Comparison of ENCODE assay signal across 22 mouse cellular contexts in the genomic region with DNA sequence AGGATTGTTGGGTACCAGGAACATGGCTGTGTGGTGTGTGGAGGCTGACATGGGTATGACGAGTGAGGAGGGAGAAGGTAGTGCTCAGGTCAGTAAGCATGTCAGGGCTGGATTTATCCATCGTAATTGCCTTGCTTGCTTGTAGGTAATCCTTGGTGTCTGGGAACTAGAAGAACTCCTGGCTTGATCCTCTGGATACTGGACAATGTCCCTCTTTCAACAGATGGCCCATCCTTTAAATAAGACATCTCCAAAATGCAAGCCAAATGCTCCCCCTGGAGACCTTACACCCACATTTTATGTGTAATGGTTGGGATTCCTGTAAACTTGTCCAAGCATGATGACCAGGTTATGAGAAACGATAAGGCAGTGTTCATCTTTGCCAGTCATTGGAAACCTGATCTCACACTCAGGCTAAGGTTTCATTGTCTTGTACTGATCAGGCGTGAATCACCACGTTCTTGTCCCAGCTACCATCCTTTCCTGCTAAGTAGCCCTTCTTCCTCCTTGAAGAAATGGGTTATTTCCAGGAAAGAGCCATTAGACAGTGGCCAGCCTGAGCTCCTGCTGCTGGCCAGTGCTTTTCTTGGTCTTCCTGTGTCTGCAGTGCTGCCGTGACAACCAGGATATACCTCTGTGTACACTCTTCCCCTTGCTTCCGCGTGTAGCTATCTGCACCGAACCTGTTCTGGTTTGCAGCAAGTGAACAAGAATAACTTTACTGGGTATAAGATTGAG. TPM values are rescaled to one million over a fixed set of nuclear protein-coding genes. Genes with fewer than 3 reads are reported as not detected.
A peak's percentile ranks its signal among the peaks of the same experiment; 100 is the strongest.
DNase-seq lines count a peak whose midpoint lies in the region; ATAC-seq and TF ChIP-seq lines count a peak whose summit lies in the region.
"Had no signal": no experiment of that assay in that cellular context is flagged by ENCODE, and none has a peak within 500 bp of the region (broad histone marks: within the 10 kb centered on the region; RNA-seq: fewer than 3 reads in every experiment).

No protein-coding gene starts in this region.

- DNase-seq in heart, adult 11 months = peak; percentile 75
- no peak for DNase-seq in heart, postnatal 14 days
- DNase-seq in thymus, adult 2 months = no peak
- DNase-seq in thymus, postnatal 25 days = no peak
- DNase-seq in cerebellum, adult 18-20 months = peak; percentile 30 to 34
- DNase-seq in midbrain, embryonic 14.5 days = no peak
- DNase-seq: adrenal gland, adult 2 months; embryo, embryonic 11 days; forebrain, postnatal 0 days; kidney, adult 8-10 months; kidney, postnatal 4 days; layer of hippocampus, adult 9-11 months; lung, adult 2 months; lung, postnatal 4 days; thymus, postnatal 14 days had no signal

- peaks cover 6% of the 10 kb centered on the region for H3K36me3 ChIP-seq in thymus, adult 2 months (ENCODE audit: control insufficient read depth, insufficient read depth, low read length)
- no peaks in the 10 kb centered on the region for H3K36me3 ChIP-seq in midbrain, embryonic 14.5 days (ENCODE audit: control insufficient read depth, insufficient read depth, low read length)
- H3K36me3 ChIP-seq: limb, embryonic 12.5 days; liver, embryonic 12.5 days; neural tube, embryonic 12.5 days had no signal

- peaks cover 37% of the 10 kb centered on the region for H3K4me1 ChIP-seq in thymus, adult 2 months (replicated peaks; ENCODE audit: control insufficient read depth, insufficient read depth, low read length)
- H3K4me1 ChIP-seq in midbrain, embryonic 14.5 days (ENCODE audit: control insufficient read depth, insufficient read depth, low read length) = peaks cover 24% of the 10 kb centered on the region

- H3K9me3 ChIP-seq in midbrain, embryonic 14.5 days (ENCODE audit: control insufficient read depth, low read length) = no peaks in the 10 kb centered on the region
- H3K9me3 ChIP-seq: forebrain, embryonic 10.5 days; hindbrain, embryonic 10.5 days; limb, embryonic 12.5 days; liver, embryonic 12.5 days; neural tube, embryonic 12.5 days had no signal

- ATAC-seq in frontal cortex, adult (ENCODE audit: low TSS enrichment) = no peak
- ATAC-seq in midbrain, embryonic 14.5 days (ENCODE audit: low FRiP score, low TSS enrichment) = no peak
- ATAC-seq: forebrain, postnatal 0 days; liver, embryonic 12.5 days had no signal

- H3K9ac ChIP-seq in midbrain, embryonic 14.5 days (replicated peaks; ENCODE audit: low read length) = no peak overlapping the region
- H3K9ac ChIP-seq: forebrain, postnatal 0 days; limb, embryonic 12.5 days; liver, embryonic 12.5 days; neural tube, embryonic 12.5 days had no signal

- no peaks in the 10 kb centered on the region for H3K27me3 ChIP-seq in thymus, adult 2 months (ENCODE audit: control insufficient read depth, insufficient read depth, low read length)
- H3K27me3 ChIP-seq in midbrain, embryonic 14.5 days (ENCODE audit: control insufficient read depth, insufficient read depth, low read length) = no peaks in the 10 kb centered on the region
- H3K27me3 ChIP-seq: limb, embryonic 12.5 days; liver, embryonic 12.5 days; neural tube, embryonic 12.5 days had no signal

- 52% methylated on average over 9 of the region's 9 CpGs for WGBS in thymus, adult 2 months
- 81% methylated on average over 9 of the region's 9 CpGs for WGBS in midbrain, embryonic 14.5 days

- H3K27ac ChIP-seq in thymus, adult 2 months (ENCODE audit: control insufficient read depth, insufficient read depth, low read length) = peak overlapping the region; percentile 41
- H3K27ac ChIP-seq in midbrain, embryonic 14.5 days (replicated peaks; ENCODE audit: low read depth, low read length) = no peak overlapping the region
- H3K27ac ChIP-seq: forebrain, embryonic 10.5 days; hindbrain, embryonic 10.5 days; limb, embryonic 12.5 days; liver, embryonic 12.5 days; neural tube, embryonic 12.5 days had no signal

- intact Hi-C loops in heart, postnatal 14 days (cut with DNase I) = loop anchor here (5.0 kb wide), 1 partner anchor 38 kb away; no protein-coding TSS in a partner anchor

- H3K4me3 ChIP-seq in thymus, adult 2 months (ENCODE audit: control insufficient read depth, insufficient read depth, low read length) = no peak overlapping the region
- no peak overlapping the region for H3K4me3 ChIP-seq in midbrain, embryonic 14.5 days (replicated peaks; ENCODE audit: low read depth, low read length)
- H3K4me3 ChIP-seq: forebrain, embryonic 10.5 days; hindbrain, embryonic 10.5 days; limb, embryonic 12.5 days; liver, embryonic 12.5 days; neural tube, embryonic 12.5 days had no signal

- no peak for TF ChIP-seq CTCF in thymus, adult 2 months (IDR thresholded peaks at IDR 0.05; ENCODE audit: borderline replicate concordance, control insufficient read depth, extremely low read depth, insufficient read depth, low read length, poor library complexity)

- no peak for TF ChIP-seq POLR2A in thymus, adult 2 months (IDR thresholded peaks at IDR 0.05; ENCODE audit: control insufficient read depth, extremely low read depth, insufficient read depth, low read length, poor library complexity)

- H3K4me2 ChIP-seq in midbrain, embryonic 14.5 days (ENCODE audit: low read length) = no peak overlapping the region
- H3K4me2 ChIP-seq: limb, embryonic 12.5 days; liver, embryonic 12.5 days; neural tube, embryonic 12.5 days had no signal

RNA-seq across cellular contexts. Expression of a gene that starts 30.3 kb away (rescaled TPM):
- total RNA-seq in heart, postnatal 14 days (2021) = 10 to 100 TPM; 11.7 to 12.4 TPM
- 10.4 and 10.7 TPM in 2 replicates for polyA plus RNA-seq in thymus, adult 2 months (2012; rRNA removed)
- polyA plus RNA-seq in midbrain, embryonic 14.5 days (2014; fragmentation: Nextera tagmentation; extraction: Ambion mirVana) = 0.45 and 0.69 TPM in 2 replicates
- total RNA-seq: granulocyte monocyte progenitor cell, adult 5-6 weeks had no signal
- polyA plus RNA-seq: forebrain, embryonic 10.5 days had no signal

RNA-seq across cellular contexts. Expression of a gene that starts 43.3 kb away (rescaled TPM):
- 1 to 10 TPM; 6.9 to 8.2 TPM for total RNA-seq in heart, postnatal 14 days (2021)
- 10.3 and 11.1 TPM in 2 replicates for polyA plus RNA-seq in thymus, adult 2 months (2012; rRNA removed)
- 27.3 and 33.8 TPM in 2 replicates for polyA plus RNA-seq in midbrain, embryonic 14.5 days (2014; fragmentation: Nextera tagmentation; extraction: Ambion mirVana)

Comparison
In these comparisons a context has a peak if more than half of its experiments do, and no peak if none do; other contexts are left out.
1. DNase-seq: peak in heart, adult 11 months (single experiment) and cerebellum, adult 18-20 months (2 of 2); none in heart, postnatal 14 days (0 of 2), thymus, adult 2 months (single experiment), thymus, postnatal 25 days (single experiment) and midbrain, embryonic 14.5 days (single experiment).